Mouse (Mus musculus) adrenal gland, postnatal 0 days (tissue): ENCODE results near the gene Cypt14. TPM values are rescaled to one million over a fixed set of nuclear protein-coding genes. Genes with fewer than 3 reads are reported as not detected.

Source experiments
- polyA plus RNA-seq: library from polyadenylated mRNA; unstranded; fragments of >200 nt; fragmentation: Nextera tagmentation; extraction: Ambion mirVana; gene quantifications from 2 replicates; pipeline ENCODE4 v1.2.1, GENCODE M21; 2015

Cypt14 gene
- polyA plus RNA-seq: not detected in 2 replicates

DNA sequence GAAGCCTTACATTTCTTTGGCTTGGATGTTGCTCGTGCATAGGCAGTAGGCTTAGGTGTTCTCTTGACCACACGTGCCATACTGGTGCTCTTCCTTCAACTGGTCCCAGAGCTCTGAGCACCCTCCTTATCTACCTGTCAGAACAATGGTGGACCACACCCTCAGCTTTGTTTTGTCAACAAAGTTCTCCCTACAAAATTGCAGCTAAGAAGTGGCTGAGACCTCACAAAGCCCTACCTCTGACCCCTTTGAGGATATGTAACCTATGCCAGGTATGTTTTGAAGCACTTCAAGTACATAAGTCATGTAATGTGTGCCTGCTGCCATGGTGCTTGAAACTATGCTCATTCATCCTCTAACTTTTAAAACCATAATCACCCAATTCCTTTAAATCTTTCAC, at the start of gene Cypt14:
Cypt14 (minus strand) TSS at position 101 of the 400 bp plus-strand sequence.

